Mouse (Mus musculus) brain, embryonic 14.5 days (tissue): Measurements from ENCODE around the gene Srp72. TPM values are rescaled to one million over a fixed set of nuclear protein-coding genes. Genes with fewer than 3 reads are reported as not detected.
"Not testable (repeated sequence)": the region's sequence is repeated elsewhere in the genome, so short reads cannot be mapped to it uniquely, and the experiment has no call there.

ENCODE experiments used
- DNase-seq: peaks from one replicate; pipeline ENCODE4 v3.0.0-alpha.2; 2011; ENCODE audit warnings: low read depth
- CTCF ChIP-seq: fragments of 200-500 bp; IDR thresholded peaks from 2 replicates; pipeline ENCODE4 v1.5.1; 2012; ENCODE audit warnings: inconsistent platforms, mild to moderate bottlenecking, moderate library complexity, borderline replicate concordance; ENCODE audit not compliant: insufficient read depth, insufficient read length; ENCODE audit errors: extremely low read depth
- POLR2A ChIP-seq: fragments of 200-500 bp; IDR thresholded peaks from 2 replicates; pipeline ENCODE4 v1.6.1; 2012; ENCODE audit warnings: mild to moderate bottlenecking, inconsistent platforms, borderline replicate concordance; ENCODE audit not compliant: poor library complexity, insufficient read depth, insufficient read length, severe bottlenecking; ENCODE audit errors: extremely low read depth
- polyA plus RNA-seq: library from polyadenylated mRNA; depleted of rRNA; stranded (reverse); fragments of >200 nt; gene quantifications from 2 replicates; pipeline ENCODE4 v1.2.3, GENCODE M21; 2012

Gene Srp72
- polyA plus RNA-seq, 1 experiment = 77.8 TPM

- TF ChIP-seq CTCF = no peak
- no peak for TF ChIP-seq POLR2A
- no peak for DNase-seq
Observed at GRCm38 (mm10) chr5:76969250-76969649, 5.2 kb upstream of the Srp72 start.

DNA sequence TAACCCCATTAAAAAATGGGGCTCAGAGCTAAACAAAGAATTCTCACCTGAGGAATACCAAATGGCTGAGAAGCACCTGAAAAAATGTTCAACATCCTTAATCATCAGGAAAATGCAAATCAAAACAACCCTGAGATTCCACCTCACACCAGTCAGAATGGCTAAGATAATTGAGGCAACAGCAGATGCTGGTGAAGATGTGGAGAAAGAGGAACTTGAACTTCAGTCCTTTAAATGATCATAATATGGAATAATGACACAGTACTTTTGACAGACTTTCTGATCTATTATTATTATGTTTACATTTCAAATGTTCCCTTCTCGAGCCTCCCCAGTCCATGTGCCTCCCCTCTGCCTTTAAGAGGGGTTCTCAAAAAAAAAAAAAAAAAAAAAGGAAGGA, 3.4 kb upstream of the Srp72 start:
- DNase-seq = not testable (repeated sequence)

DNA sequence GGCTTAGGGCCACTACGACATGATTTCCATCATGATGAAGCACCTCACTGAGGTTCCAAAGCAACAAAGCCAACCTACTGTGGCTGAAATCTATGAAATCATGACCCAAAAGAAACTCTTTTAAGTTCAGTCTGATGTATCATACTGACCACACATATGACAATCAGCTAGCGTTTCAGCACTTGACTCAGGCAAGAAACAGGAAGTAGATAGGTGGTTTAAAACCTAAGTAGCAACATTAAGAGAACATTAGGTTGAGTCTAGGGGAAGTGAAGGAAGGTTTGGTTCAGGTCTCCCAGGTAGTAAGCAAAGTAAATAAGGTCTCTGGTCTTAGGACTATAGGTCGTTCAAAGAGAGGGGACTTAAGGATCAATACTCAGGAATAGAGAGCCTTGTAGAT, 995 bp upstream of the Srp72 start:
- no peak for TF ChIP-seq CTCF
- TF ChIP-seq POLR2A = no peak
- DNase-seq = no peak

DNA sequence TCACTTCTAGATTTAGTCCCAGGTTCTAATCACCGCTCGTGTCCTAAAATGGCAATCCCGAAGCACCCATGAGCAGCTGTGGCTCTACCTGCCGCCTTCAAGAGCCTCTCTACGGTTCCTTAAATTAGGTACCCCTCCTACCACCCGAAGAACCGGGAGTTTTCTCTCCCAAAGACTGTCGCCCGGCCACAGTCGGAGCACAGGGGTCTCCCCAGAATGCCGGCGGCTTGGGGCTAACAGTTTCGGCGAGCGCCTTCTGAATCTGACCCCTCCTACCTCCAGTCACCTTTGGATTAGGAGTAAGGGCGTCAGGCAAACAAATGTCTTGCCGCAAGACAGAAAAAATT, 303 bp upstream of the Srp72 start:
- DNase-seq = no peak
- no peak for TF ChIP-seq CTCF
- TF ChIP-seq POLR2A = no peak

- TF ChIP-seq POLR2A (no peak), CTCF (no peak)
- DNase-seq = no peak
Observed at GRCm38 (mm10) chr5:76975736-76976135, 1.3 kb downstream of the Srp72 start.

DNA sequence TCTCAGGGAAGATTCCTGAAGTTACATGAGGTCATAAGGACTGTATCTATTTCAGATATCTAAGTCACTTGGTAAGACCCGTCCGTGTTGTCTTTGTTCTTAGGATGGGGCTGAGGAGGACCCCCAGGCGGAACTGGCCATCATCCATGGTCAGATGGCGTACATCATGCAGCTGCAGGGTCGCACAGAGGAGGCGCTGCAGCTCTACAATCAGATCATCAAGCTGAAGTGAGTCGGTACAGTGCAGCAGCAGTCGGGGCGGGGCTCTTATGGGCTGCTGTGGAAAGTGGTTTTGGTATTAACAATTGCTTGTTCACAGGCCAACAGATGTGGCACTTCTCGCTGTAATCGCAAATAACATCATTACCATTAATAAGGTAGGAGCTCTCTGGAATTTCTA, 9.5 kb downstream of the Srp72 start:
- TF ChIP-seq POLR2A = no peak
- no peak for DNase-seq

- DNase-seq = no peak
- TF ChIP-seq POLR2A (no peak), CTCF (no peak)
Observed at GRCm38 (mm10) chr5:76990789-76991188, 16.3 kb downstream of the Srp72 start.

DNA sequence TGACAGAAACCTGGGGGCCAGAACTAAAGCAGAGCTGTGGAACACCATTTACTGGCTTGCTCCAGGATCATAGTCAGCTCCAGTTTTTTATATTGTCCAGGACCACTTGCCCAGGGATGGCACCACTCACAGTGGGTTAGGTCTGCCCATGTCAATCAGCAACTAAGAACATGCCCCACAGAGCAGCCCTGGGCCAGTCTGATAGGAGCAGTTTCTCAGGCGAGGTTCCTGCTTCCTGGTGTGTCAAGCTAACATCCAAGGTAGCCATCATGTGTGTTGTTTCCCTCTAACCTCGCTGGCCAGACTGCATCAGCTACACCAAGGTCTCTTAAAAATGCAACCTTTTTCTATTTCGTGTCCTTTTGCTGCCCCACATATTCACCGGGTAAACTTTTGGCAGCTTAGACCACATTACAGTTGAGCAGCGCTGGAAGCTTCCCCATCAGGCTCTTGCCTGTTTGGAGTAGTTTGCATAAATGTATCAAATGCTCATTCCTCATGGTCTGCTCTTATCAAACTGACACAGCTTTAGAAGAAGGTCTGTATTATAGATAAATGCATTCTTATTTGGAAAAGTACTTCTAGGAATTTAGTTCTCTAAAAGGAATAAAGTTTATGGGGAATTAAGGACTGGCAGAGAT, 18.8 kb downstream of the Srp72 start:
- DNase-seq = no peak
- TF ChIP-seq CTCF (no peak), POLR2A (no peak)

GRCm38 (mm10) chr5:76998416-76998815, 23.9 kb downstream of the Srp72 start:
- TF ChIP-seq CTCF = peak; percentile 61; the same call in 1 of the 2 replicates
- no peak for TF ChIP-seq POLR2A
- DNase-seq = peak; percentile 89

DNA sequence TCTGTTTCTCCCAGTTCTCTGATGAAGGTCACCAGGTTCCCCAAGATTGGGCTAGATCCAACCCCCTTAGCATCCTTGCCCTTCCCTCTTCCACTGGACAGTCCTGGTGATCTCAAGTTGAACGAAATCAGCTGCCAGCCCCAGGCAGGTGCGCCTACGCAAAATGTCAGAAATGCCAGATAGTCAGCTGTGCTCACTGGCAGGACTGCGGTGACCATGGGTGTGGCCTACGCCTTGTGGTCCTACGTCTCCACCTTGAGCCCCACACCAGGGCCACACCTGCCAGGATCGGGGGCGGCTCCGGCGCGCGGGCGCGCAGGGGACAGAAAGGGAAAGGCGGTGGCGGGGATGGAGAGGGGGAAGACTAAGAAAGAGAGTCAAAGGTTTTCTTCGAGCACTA, 26.7 kb downstream of the Srp72 start:
- no peak for TF ChIP-seq CTCF
- no peak for TF ChIP-seq POLR2A
- no peak for DNase-seq

DNA sequence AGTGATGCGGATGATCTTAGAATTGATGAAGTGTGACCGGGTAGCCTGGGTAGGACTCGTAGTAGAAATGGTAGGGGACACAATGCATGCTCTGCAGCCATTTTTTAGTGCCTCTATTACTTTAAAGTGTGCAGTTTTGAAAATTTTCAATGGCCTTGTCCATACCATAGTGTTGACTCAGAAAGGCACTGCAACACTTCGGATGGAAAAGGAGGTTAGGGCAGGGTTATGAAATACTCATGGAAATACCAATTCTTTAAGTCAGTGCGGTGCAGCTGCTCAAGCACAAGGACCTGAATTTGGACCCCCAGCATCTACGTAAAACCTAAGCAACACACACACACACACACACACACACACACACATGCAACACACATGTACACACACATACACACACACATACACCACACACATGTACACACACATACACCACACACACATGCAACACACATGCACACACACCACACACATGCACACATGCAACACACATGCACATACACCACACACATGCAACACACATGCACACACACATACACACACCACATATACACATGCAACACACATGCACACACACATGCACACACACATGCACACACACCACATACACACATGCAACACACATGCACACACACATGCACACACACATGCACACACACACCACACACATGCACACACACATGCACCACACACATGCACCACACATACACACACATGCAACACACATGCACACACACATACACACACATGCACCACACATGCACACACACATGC, 29.8 kb downstream of the Srp72 start, which contains the start of gene Arl9:
TSS of gene Arl9 (plus strand) at position 5 of the 771 bp plus-strand sequence.
- no peak for TF ChIP-seq CTCF
- no peak for TF ChIP-seq POLR2A
- DNase-seq = no peak

DNA sequence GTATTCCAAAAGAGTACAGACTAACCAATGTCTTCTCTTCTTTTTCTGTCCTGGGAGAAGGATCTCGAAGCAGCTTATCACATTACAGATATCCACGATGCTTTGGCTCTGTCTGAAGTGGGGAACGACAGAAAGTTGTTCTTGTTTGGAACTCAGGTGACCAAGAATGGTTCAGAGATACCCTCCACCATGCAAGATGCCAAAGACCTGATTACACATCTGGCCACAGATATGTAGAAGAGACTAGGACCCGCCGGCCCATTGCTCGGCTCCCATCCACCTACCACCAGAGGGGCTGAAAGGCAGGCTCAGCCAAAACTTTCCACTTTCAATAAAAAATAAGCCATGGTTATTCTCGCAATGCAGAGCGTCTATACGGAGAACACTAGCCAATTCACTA, 35.9 kb downstream of the Srp72 start:
- DNase-seq = no peak
- TF ChIP-seq POLR2A (no peak), CTCF (no peak)

DNA sequence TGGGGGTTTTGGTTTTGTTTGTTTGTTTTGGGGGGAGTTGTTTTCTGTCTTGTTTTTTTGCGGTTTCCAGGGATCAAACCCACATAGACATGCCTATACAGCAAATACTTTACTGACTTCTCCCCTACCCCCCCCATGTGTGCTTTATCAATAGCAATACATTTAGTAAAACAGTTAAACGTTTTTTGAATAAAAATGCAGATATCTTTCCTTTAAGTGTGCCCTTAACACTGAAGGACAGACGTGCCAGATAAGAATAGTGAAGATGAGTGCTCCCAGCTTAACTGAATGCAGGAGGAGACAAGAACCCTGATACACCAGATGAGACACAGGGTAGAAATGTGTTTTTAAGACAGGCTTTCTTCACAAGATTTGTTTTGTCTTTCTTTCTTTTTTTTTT, 36.6 kb downstream of the Srp72 start:
- no peak for TF ChIP-seq CTCF
- no peak for TF ChIP-seq POLR2A
- no peak for DNase-seq
